Mouse (Mus musculus) right cerebral cortex, postnatal 36 days (tissue): ENCODE data around the gene Apol9a.

Experiments used
- DNase-seq, 2 experiments: peaks; one replicate each; pipeline ENCODE4 v3.0.0; 2022; ENCODE audit warnings: low spot score in 2 of 2, mixed read lengths in 1 of 2

Apol9a gene

DNA sequence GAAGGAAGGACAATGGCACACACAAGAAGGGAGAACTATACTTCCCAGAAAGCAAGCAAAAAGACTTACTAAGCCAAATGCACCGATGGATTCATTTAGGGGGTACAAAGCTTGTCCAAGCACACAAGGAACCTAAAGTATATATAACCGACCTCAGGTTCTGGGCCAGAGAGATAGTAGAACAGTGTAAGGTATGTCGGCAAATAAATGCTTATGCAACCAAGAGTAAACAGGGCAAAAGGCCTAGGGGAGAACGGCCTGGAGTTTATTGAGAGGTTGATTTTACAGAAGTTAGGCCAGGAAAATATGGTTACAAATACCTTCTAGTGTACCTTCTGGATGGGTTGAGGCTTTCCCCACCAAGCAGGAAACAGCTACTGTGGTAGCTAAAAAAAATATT is 33.5 kb downstream of the Apol9a start:
- no peak for DNase-seq

GRCm38 (mm10) chr15:77376920-77377319 is 34.0 kb downstream of the Apol9a start:
- DNase-seq, result no peak

- no peak for DNase-seq
Observed at GRCm38 (mm10) chr15:77370588-77370987, 40.3 kb downstream of the Apol9a start.

GRCm38 (mm10) chr15:77369981-77370380 is 41.0 kb downstream of the Apol9a start:
- DNase-seq, result no peak

DNA sequence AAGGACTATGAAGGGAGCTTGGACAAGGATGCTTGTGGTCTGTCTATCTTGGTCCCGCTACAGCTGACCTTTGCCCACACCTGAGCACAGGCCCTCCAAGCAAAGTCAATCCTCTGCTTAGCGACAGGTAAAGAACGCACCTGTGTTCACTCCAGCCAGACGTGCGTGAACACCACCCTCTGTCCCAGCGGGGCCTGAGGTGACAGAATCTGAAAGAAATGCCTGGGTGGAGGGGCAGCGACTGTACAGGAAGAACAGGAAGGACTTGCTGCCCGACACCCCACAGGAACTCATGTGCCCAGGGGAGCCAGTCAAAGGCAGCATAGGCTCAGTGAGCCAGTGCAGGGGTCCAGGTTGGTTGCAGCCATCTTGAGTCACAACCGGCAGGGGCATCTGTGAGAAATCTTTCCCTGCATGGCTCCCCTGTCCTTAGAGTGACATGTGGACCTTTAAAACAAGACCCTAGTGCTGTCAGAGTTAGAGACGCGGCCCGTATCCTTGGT is 42.1 kb downstream of the Apol9a start:
- DNase-seq, result no peak

DNA sequence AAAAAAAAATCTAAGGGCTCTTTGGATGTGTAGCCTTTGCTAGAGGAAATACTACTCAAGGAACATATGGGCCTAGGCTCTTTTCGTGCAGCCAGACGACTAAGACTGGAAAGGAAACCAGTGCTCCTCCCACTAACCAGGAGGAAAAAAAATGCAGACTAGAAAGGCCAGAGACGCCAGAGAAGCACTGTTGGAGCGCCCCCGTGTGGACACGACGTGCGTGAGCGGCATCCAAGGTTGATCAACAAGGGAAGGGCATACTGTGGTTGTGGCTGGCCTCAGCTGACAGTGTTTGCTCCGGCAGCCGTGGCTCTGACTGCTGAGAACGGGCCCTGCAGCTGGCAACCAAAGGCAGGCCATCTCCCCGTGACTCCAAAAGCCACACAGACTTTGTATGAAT is 42.8 kb downstream of the Apol9a start:
- DNase-seq, result peak; percentile 94

DNA sequence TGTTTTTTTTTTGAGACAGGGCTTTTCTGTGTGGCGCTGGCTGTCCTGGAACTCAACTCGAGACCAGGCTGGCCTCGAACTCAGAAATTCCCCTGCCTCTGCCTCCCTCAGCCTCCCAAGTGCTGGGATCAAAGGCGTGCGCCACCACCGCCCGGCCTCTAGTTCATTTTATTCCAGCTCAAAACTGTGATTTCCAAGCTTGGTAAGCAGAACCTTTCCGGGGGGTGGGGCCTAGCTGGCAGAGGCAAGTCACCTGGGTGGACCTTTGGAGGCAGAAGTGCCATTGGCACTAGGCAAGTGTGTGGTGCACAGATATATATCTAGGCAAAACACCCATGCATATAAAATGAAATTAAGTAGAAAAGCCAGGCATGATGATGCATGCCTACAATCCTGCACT is 43.4 kb downstream of the Apol9a start:
- no peak for DNase-seq

DNA sequence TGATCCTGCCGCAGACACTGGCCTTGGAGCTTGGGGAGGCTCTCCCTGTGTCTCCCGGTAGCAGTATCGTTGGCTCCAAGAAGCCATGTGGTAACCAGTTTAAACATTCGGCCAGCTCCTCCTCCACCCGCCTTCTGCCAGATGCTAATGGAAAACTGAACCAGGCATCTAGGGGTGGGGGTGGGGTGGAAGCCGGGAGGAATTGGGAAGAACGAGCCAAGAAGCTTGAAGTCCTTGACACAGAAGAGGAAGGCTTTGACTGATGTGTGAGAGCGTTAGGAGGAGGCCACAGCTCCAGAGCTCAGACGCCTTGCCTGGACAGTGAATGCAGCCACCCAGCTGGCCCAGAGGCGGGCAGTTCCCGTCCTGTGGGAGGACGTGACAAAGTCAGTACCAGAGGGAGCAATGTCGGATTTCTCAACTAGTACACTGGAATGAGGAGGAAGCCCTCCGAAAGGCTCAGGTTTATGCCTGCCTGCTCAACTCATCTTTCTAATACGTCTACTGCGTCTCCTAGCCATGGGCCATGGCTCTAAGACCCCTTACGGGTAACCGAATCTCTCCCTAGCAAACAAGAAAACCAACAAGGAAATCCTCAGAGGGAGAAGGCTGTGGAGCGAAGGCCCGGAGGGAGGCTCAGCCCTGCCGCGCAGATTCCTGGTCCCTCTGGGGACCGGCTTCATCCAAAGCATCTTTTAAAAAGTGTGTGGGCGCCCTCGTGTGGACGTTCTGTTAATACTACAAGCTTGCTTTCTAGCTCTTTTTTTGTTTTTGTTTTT is 44.0 kb downstream of the Apol9a start:
- DNase-seq, result peak; percentile 67 to 71

DNA sequence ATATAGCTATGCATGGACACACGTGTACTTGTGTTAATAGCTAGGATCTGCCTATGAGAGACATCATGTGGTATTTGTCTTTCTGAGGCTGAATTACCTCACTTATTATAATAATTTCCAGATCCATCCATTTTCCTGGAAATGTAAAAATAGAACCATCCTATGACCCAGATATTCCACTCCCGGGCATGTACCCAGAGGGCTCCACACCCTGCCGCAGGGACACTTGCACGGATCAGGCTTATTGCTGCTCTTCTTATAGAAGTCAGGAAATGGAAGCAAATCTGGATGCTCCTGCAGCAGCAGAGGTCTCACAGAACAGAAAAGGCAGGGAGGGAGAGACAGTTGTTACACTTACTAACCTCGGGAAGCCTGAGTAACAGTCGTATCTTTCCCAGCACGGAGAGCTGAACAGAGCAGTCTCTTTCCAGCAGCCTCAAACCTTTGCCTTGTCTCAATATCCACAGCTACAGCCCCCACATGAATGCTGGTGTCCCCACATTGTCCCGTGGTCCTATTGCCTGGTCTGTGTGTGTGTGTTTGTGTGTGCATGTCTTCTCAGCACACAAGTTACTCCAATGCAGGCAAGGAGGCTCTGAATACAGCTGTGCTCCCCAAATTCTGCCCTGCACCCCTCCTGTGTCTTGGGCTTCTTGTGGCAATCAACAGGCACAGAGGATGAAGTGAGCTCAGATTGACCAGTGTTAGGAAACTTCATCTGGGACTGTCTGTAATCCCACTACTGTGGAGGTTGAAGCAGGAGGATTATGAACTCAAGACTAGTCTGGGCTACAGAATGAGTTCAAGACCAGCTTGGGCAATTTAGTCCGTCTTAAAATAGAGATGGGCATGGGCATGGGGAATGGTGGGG is 45.0 kb downstream of the Apol9a start:
- no peak for DNase-seq

DNA sequence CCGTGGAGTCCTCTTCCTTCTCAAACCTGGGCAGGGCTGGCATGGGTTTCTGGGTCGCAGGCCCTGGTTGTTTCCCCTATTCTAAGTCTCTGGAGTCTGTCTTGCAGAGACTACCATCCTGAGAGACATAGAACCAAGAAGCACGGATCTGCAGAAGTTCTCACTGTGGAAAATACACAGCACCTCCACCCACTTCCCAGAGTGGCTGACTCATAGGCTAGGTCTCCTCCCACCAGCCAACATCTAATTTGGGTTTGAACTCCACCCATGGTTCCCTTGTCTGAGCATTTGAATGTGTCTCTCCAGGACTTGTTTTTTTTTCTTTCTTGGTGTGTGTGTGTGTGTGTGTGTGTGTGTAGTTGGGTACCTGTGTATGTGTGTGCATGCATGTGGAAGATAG is 46.9 kb downstream of the Apol9a start:
- DNase-seq, result peak; percentile 73 to 86

GRCm38 (mm10) chr15:77363578-77363977 is 47.4 kb downstream of the Apol9a start:
- no peak for DNase-seq

- no peak for DNase-seq
Observed at GRCm38 (mm10) chr15:77362952-77363351, 48.0 kb downstream of the Apol9a start.

DNA sequence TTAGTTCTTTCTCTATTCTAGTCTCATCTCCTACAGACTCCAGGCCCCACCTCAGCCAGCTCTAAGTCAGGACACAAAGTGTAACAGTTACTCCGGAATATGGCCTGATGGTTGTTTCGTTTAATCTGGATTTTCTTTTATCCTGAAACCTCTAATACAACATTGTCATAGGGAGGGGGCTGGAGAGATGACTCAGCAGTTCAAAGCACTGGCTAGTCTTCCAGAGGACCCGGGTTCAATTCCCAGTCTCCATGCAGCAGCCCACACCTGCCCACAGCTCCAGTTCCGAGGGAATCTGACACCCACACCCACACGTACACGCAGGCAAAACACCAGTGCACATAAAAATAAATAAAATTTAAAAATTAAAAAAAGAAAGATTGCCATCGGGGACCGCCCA is 51.0 kb downstream of the Apol9a start:
- DNase-seq, result no peak

GRCm38 (mm10) chr15:77359486-77359885 is 51.4 kb downstream of the Apol9a start:
- DNase-seq, result no peak

GRCm38 (mm10) chr15:77359084-77359483 is 51.9 kb downstream of the Apol9a start:
- DNase-seq, result no peak

DNA sequence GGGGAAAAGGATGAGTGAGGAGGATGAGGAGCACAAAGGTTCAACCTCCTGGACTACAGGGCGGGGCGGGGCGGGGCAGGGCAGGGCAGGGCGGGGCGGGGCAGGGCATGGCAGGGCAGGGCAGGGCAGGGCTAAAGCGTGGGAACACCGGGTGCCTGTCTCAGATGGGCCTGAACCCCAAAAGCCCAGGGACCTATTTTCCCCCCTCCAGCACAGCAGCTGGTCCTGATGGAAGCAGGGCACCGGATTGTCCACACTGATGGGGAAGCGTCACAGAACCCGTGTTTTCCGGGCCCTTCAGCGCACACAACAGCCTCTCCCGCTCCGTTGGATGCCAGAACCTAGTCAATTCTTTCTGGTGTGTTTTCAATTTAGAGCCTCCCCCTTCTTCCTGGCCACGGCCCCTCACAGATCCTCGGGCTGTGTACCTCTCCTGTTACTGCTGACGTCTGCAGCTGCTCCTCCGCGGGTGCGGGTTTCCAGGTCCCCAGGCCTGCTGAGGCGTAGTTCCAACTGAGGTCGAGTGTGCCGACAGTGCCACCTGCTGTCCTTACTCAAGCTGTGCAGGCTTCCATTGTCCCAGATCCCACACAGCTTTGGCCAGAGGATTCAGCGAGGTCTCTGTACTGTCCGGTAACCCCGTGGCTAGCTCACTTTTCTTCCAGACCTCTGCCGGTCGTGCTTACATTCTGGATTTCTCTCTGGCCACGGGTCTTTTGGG is 52.5 kb downstream of the Apol9a start:
- DNase-seq, result peak; percentile 79 to 84

GRCm38 (mm10) chr15:77356248-77356810 is 54.6 kb downstream of the Apol9a start:
- peak; percentile 67 to 74 for DNase-seq

DNA sequence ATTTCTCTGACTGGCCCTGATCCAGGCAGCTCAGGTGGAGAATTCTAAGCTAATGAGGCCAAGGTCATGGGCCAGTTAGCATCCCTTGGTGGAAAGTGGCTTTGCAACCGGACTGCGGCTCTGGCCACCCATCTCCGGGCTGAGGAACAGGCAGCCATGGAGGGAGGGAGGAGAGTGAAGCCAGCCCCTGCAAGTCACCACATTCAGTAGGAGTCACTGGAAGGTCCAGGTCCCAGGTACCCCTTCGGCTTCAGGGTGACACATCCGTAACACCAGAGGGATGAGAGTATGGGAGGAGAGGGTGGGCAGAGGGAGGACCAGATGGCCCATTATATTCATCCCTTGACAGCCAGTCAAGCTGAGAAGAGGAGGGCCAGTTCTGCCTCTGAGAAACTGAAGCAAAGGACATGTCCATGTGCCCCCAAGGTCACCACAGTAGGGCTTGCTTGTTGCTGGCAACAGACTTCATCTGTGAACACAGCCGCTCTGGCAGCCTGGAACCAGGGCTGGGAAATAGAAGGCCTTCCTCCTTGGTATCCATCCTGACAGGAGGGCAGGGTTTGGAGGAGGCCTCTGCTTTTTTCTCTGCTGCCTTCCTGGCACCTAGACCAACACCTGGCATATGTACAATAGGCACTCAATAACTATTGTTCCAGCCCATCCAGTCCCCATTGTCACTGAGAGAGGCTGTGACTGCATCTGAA is 55.9 kb downstream of the Apol9a start:
- no peak for DNase-seq

DNA sequence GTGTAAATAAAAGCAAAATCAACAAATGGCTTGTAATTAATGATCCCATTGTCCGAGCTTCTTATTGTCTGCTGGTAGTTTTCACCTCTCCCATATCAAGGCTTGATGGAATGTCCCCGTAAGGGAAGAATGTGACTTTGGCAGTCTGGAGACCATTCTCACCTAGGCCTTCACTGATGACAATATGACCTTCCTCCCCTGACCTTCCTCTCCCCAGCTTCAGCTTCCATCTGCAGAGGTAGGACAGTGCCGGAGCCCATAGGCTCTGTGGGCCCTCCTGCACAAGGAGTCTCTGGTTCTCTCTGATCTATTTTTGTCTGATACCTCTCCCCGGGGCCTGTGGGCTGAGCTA is 56.5 kb downstream of the Apol9a start:
- DNase-seq, result no peak
